31 mouse cellular contexts compared by ENCODE assay signal in genomic region chr1:158239841-158240240, GRCm38 (mm10).
DNase-seq lines count a peak whose midpoint lies in the region; ATAC-seq and TF ChIP-seq lines count a peak whose summit lies in the region.
"Had no signal": no experiment of that assay in that cellular context is flagged by ENCODE, and none has a peak within 500 bp of the region (broad histone marks: within the 10 kb centered on the region; RNA-seq: fewer than 3 reads in every experiment).

No protein-coding gene starts in this region.

- no peaks in the 10 kb centered on the region for H3K27me3 ChIP-seq in heart, embryonic 10.5 days (ENCODE audit: insufficient read depth, poor library complexity, severe bottlenecking)
- H3K27me3 ChIP-seq in liver, postnatal 0 days (ENCODE audit: insufficient read depth, low read length), result no peaks in the 10 kb centered on the region
- H3K27me3 ChIP-seq in hindbrain, embryonic 12.5 days, result no peaks in the 10 kb centered on the region
- H3K27me3 ChIP-seq: CH12.LX; embryonic facial prominence, embryonic 12.5 days; hindbrain, embryonic 13.5 days; limb, embryonic 15.5 days; midbrain, embryonic 15.5 days had no signal

- no peak overlapping the region for H3K4me2 ChIP-seq in liver, postnatal 0 days (ENCODE audit: low read depth, low read length)
- no peak overlapping the region for H3K4me2 ChIP-seq in hindbrain, embryonic 12.5 days (replicated peaks)
- H3K4me2 ChIP-seq: embryonic facial prominence, embryonic 12.5 days; hindbrain, embryonic 13.5 days; limb, embryonic 15.5 days; lung, embryonic 14.5 days; midbrain, embryonic 15.5 days had no signal

- no peaks in the 10 kb centered on the region for H3K4me1 ChIP-seq in heart, embryonic 10.5 days
- H3K4me1 ChIP-seq in liver, postnatal 0 days (ENCODE audit: insufficient read depth), result no peaks in the 10 kb centered on the region
- no peaks in the 10 kb centered on the region for H3K4me1 ChIP-seq in hindbrain, embryonic 12.5 days
- H3K4me1 ChIP-seq: embryonic facial prominence, embryonic 12.5 days; hindbrain, embryonic 13.5 days; limb, embryonic 10.5 days; limb, embryonic 15.5 days; midbrain, embryonic 15.5 days had no signal

- TF ChIP-seq EP300 in liver, postnatal 0 days (IDR thresholded peaks at IDR 0.05; ENCODE audit: low read depth), result peak; percentile 80

- H3K9me3 ChIP-seq in heart, embryonic 10.5 days, result no peaks in the 10 kb centered on the region
- no peaks in the 10 kb centered on the region for H3K9me3 ChIP-seq in liver, postnatal 0 days (ENCODE audit: low read length)
- H3K9me3 ChIP-seq in hindbrain, embryonic 12.5 days (replicated peaks), result no peaks in the 10 kb centered on the region
- H3K9me3 ChIP-seq: embryonic facial prominence, embryonic 12.5 days; hindbrain, embryonic 13.5 days; limb, embryonic 10.5 days; limb, embryonic 15.5 days; midbrain, embryonic 15.5 days had no signal

- H3K4me3 ChIP-seq in heart, embryonic 10.5 days, result no peak overlapping the region
- no peak overlapping the region for H3K4me3 ChIP-seq in liver, postnatal 0 days (ENCODE audit: low read depth, low read length)
- H3K4me3 ChIP-seq in hindbrain, embryonic 12.5 days, result no peak overlapping the region
- H3K4me3 ChIP-seq: embryonic facial prominence, embryonic 12.5 days; gastrocnemius, adult 2 months; hindbrain, embryonic 13.5 days; limb, embryonic 10.5 days; limb, embryonic 15.5 days; midbrain, embryonic 15.5 days had no signal

- no peaks in the 10 kb centered on the region for H3K36me3 ChIP-seq in heart, embryonic 10.5 days
- no peaks in the 10 kb centered on the region for H3K36me3 ChIP-seq in liver, postnatal 0 days (replicated peaks; ENCODE audit: insufficient read depth, low read length)
- H3K36me3 ChIP-seq in hindbrain, embryonic 12.5 days, result no peaks in the 10 kb centered on the region
- H3K36me3 ChIP-seq: embryonic facial prominence, embryonic 12.5 days; hindbrain, embryonic 13.5 days; limb, embryonic 10.5 days; limb, embryonic 15.5 days; midbrain, embryonic 15.5 days had no signal

- peak; percentile 89 for ATAC-seq in liver, postnatal 0 days
- ATAC-seq in hindbrain, embryonic 12.5 days (ENCODE audit: low FRiP score), result no peak
- ATAC-seq: forebrain, embryonic 16.5 days; intestine, embryonic 16.5 days; midbrain, embryonic 15.5 days had no signal

- 81% methylated on average over 2 of the region's 2 CpGs for WGBS in heart, embryonic 10.5 days
- 60% methylated on average over 2 of the region's 2 CpGs for whole genome bisulfite sequencing in liver, postnatal 0 days (ENCODE audit: insufficient replicate concordance)
- WGBS in hindbrain, embryonic 12.5 days, result 86% methylated on average over 2 of the region's 2 CpGs

- TF ChIP-seq CTCF in liver, postnatal 0 days (IDR thresholded peaks at IDR 0.05; ENCODE audit: low read depth), result no peak

- peak; percentile 33 for DNase-seq in heart, adult 11 months
- DNase-seq in heart, embryonic 10.5 days (ENCODE audit: low spot score), result no peak
- DNase-seq in spleen, adult 12 weeks (ENCODE audit: low spot score), result peak; percentile 45
- no peak for DNase-seq in spleen, postnatal 14 days (ENCODE audit: low spot score in 2 of 2)
- DNase-seq in liver, postnatal 0 days, result peak; percentile 18
- no peak for DNase-seq in cerebellum, adult 18-20 months
- no peak for DNase-seq in left cerebral cortex, adult 8-10 months (ENCODE audit: low spot score in 2 of 2)
- DNase-seq: adrenal gland, adult 8-10 months; cerebellum, adult 9-10 months; cerebellum, postnatal 36 days; embryo, embryonic 11 days; gastrocnemius, adult 2 months; heart, postnatal 14 days; kidney, adult 8-10 months; layer of hippocampus, postnatal 36 days; lung, embryonic 14.5 days; lung, postnatal 14 days; right cerebral cortex, adult 18-20 months; thymus, adult 18-20 months; thymus, postnatal 25 days had no signal

- H3K9ac ChIP-seq in liver, postnatal 0 days (replicated peaks), result no peak overlapping the region
- H3K9ac ChIP-seq in hindbrain, embryonic 12.5 days, result no peak overlapping the region
- H3K9ac ChIP-seq: embryonic facial prominence, embryonic 12.5 days; hindbrain, embryonic 13.5 days; limb, embryonic 15.5 days; lung, embryonic 14.5 days; midbrain, embryonic 15.5 days had no signal

- no peak overlapping the region for H3K27ac ChIP-seq in heart, embryonic 10.5 days
- H3K27ac ChIP-seq in liver, postnatal 0 days (ENCODE audit: low read depth), result no peak overlapping the region; the same call in 1 of the 2 replicates
- H3K27ac ChIP-seq in hindbrain, embryonic 12.5 days, result no peak overlapping the region
- H3K27ac ChIP-seq: embryonic facial prominence, embryonic 12.5 days; gastrocnemius, adult 2 months; hindbrain, embryonic 13.5 days; kidney, postnatal 0 days; limb, embryonic 10.5 days; limb, embryonic 15.5 days; midbrain, embryonic 15.5 days; stomach, postnatal 0 days had no signal

Comparison
In these comparisons a context has a peak if more than half of its experiments do, and no peak if none do; other contexts are left out.
1. DNase-seq: peak in heart, adult 11 months (single experiment), spleen, adult 12 weeks (single experiment) and liver, postnatal 0 days (single experiment); none in heart, embryonic 10.5 days (single experiment), spleen, postnatal 14 days (0 of 2), cerebellum, adult 18-20 months (0 of 2) and left cerebral cortex, adult 8-10 months (0 of 2).